Mouse (Mus musculus) gastrocnemius, postnatal 36 days (tissue): ENCODE measurements around the gene Itgb4. TPM values are rescaled to one million over a fixed set of nuclear protein-coding genes. Genes with fewer than 3 reads are reported as not detected.
A peak's percentile ranks its signal among the peaks of the same experiment; 100 is the strongest.

Experiments
- DNase-seq, 2 experiments: peaks; one replicate each; pipeline ENCODE4 v3.0.0; 2022
- intact Hi-C: fragments of 180-260 bp; cut with DNase I; formaldehyde crosslinking; loops from one replicate; pipeline ENCODE4 v1.15.1; 2025
- total RNA-seq, 2 experiments: library from RNA; stranded (reverse); gene quantifications; 2 replicates each; pipeline ENCODE4 v1.2.3; 2021

Itgb4 gene
- total RNA-seq, 2 experiments from 2014 or later, result 1.9 to 3.3 TPM

DNA sequence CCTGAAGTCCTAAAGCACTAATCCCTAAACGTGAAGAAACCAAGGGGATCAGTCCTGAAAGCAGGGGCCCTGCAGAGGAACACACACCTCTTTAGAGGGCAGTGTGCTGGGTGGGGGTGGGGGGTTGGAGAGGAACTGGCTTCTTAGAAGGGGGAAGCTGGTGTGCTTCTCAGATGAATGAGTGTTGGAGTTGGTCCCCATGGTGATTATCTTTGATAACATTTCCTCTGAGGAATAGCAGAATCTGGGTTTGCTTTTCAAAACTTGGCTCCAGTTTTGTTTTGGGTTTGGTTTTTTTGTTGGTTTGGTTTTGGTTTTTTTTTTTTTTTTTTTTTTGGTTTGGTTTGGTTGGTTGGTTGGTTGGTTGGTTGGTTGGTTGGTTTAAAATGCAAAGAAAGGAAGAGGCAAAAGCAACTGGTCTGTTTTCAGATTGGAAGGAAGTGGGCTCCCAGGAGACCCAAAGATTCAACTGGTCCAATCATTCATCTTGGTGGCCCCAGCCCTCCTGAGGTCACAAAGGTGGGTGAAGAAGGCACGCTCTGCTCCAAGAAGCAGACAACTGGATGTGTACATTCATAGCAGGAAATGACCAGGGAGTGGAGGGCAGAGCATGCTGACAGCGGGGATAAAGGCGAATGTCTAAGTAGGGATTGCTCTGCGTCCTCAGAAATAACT lies 5.6 kb upstream of the Itgb4 start:
- intact Hi-C loops, result no loop called here
- DNase-seq, result no peak

DNA sequence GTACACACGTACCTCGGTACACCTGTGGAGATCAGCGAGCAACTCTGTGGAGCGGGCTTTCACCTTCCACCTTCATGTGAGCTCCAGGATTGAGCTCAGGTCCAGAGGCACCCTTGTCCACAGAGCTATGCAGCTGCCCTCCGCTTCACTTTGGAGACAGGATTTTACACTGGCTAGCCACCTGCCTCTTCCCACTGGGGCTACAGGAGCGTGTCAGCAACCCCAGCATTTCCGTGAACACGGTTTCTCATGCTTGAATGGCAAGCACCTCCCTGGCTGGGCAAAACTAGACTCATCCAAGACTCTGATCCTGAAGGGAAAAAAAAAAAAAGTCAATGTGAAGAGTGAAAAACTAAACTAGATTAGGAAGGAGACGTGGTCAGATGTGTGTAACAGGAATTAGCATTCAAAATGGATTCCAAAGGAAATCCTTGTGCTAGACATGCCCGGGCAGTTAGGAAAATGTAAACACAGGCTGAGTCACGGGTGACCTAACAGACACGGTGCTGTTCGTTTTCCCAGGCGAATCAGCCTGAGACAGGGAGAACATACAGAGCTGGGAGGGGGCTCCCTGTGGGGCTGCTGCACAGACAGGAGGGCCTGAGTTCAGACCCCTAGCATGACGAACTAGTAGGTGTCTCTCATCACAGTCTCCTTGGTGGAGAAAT lies 4.4 kb upstream of the Itgb4 start:
- no peak for DNase-seq
- intact Hi-C loops, result no loop called here

DNA sequence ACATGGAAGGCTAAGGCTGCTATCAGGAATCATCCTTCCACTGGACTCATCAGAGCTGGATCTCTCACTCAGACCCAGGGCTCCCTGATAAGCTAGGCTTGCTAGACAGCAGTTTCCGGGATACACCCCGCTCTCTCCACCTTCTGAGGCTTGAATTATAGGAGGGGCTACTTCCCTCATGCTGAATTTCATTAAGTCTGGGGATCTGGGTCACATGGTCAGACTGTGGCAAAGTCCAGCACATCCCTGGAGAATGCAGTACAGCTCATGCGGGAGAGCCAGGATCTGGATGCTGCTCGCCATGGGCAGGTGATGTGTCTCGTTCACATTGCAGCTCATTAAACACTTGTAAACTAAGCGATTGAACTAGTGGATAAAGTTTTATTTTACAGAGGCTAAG lies 3.5 kb upstream of the Itgb4 start:
- intact Hi-C loops, result no loop called here
- no peak for DNase-seq

DNA sequence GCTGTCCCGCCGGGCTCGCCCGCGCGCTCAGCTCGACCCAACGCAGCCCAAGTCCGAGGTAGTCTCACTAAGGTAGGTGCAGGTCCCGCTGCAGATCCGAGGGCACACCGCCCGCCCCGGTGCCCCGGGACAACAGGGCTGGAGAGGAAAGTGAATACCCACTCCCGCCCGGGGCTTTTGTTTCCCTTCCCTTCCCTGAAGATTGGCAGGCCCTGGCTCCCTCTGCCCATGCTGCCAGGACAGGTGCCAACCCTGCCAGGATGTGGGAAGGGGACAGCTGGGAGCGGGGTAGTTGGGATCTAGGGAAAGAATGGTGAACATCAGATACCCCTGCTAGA lies 543 bp downstream of the Itgb4 start:
- intact Hi-C loops, result no loop called here
- DNase-seq, result no peak

- DNase-seq, result no peak
- intact Hi-C loops, result no loop called here
Measured at GRCm38 (mm10) chr11:115975544-115975943, 1.0 kb downstream of the Itgb4 start.

GRCm38 (mm10) chr11:115982472-115982871 lies 8.0 kb downstream of the Itgb4 start:
- no peak for DNase-seq
- intact Hi-C loops, result no loop called here

DNA sequence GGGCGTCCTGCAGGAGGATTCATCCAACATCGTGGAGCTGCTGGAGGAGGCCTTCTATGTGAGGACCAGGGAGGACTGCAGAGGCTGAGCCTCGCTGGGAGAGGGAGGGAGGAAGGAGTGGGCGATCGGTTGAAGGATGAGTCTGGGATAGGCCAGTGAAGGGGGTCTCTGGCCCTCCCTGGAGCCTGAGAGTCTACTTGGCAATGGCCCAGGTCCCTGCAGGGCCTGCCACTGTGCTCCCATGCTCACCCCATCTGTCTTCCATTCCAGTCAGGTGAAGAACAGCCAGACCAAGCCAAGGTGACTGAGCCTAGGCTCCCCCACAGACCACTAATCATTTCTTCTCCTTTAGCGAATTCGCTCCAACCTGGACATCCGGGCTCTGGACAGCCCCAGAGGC lies 8.8 kb downstream of the Itgb4 start:
- intact Hi-C loops, result no loop called here
- DNase-seq, result no peak

- intact Hi-C loops, result no loop called here
- DNase-seq, result no peak
Measured at GRCm38 (mm10) chr11:115989686-115990085, 15.2 kb downstream of the Itgb4 start.

DNA sequence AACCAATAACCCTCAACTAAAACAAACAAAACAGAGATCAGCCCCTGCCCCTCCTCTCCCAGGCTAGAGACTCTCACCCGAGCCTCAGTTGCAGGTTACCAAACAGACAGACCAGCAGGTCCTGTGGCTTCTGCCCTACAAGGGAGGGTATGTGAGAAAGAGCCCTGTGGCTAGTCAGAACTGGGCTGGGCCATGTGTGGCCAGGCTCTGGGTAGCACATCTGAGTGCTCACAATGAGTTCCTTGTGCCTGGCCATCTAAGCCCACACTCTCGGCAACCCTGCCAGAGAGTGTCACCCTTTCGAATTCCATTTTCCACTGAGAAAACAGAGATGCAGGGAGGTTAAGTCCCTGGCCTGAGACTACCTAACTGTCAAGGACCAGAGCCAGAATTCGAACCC lies 17.6 kb downstream of the Itgb4 start:
- intact Hi-C loops, result no loop called here

GRCm38 (mm10) chr11:115995256-115995655 lies 20.7 kb downstream of the Itgb4 start:
- no peak for DNase-seq
- intact Hi-C loops, result no loop called here

More for the DNA sequence above, 17.6 kb downstream of the Itgb4 start:
- no peak for DNase-seq

DNA sequence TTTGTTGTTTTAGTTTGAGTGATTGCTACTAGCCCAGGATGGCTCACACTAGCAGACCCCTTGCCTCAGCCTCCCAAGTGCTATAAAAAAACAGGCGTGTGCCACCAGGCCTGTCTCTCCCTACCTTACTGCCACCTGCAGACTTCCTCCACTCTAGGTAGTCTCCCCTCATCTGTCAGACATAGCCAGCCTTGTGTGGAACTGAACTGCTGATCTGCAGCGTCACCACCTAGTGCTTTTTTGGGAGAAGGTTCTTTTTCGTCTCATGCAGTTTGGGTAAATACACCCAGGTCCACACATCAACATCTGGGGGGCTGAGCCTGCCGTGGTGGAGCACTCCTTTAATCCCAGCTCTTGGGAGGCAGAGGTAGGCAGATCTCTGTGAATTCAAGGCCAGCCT lies 22.5 kb downstream of the Itgb4 start:
- intact Hi-C loops, result no loop called here
- no peak for DNase-seq

DNA sequence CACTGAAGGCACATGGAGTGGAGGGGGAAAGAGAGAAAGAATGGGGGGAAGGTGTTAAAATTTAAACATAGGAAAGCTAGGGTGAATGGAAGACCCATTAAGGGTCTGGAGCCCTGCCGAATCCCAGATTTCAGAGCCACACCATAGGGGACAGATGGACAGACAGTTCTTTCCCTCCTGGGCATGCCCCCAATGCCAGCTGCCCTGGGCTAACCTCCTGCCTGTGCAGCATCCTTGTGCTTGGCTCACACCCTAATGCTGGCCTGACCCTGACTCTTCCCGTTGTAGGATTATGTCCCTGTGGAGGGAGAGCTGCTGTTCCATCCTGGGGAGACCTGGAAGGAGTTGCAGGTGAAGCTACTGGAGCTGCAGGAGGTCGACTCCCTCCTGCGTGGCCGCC lies 23.2 kb downstream of the Itgb4 start:
- no peak for DNase-seq
- intact Hi-C loops, result no loop called here

GRCm38 (mm10) chr11:115999027-115999426 lies 24.5 kb downstream of the Itgb4 start:
- DNase-seq, result no peak
- intact Hi-C loops, result no loop called here

GRCm38 (mm10) chr11:115999538-116000143 lies 25.1 kb downstream of the Itgb4 start:
- DNase-seq, result peak; percentile 63 to 67
- intact Hi-C loops, result loop anchor here (2.0 kb wide), 1 partner anchor 61 kb away; no protein-coding TSS in a partner anchor

DNA sequence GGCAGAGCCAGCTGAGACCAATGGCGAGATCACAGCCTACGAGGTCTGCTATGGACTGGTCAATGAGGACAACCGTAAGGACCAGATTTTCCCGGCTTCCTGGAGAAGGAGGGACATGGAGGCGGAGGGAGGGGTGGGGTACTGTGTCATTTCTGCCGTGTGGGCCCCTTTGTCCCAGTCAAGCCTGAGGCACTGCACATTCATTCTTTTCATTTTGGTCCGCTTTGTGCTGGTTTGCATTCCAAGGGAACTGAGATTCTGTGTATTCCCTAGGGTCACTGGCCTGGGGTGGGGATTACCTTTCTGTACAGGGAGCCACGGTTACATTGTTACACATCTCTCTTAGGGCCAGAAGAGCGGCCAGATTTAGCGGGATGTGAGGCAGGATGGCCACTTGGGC lies 26.1 kb downstream of the Itgb4 start:
- intact Hi-C loops, result loop anchor here (2.0 kb wide), 1 partner anchor 62 kb away; no protein-coding TSS in a partner anchor
- no peak for DNase-seq

GRCm38 (mm10) chr11:116001725-116002124 lies 27.2 kb downstream of the Itgb4 start:
- intact Hi-C loops, result loop anchor here (2.0 kb wide), 1 partner anchor 63 kb away; no protein-coding TSS in a partner anchor
- DNase-seq, result no peak

- intact Hi-C loops, result no loop called here
- DNase-seq, result no peak
Measured at GRCm38 (mm10) chr11:116002894-116003293, 28.4 kb downstream of the Itgb4 start.

- intact Hi-C loops, result no loop called here
- no peak for DNase-seq
Measured at GRCm38 (mm10) chr11:116004186-116004823, 29.8 kb downstream of the Itgb4 start.

DNA sequence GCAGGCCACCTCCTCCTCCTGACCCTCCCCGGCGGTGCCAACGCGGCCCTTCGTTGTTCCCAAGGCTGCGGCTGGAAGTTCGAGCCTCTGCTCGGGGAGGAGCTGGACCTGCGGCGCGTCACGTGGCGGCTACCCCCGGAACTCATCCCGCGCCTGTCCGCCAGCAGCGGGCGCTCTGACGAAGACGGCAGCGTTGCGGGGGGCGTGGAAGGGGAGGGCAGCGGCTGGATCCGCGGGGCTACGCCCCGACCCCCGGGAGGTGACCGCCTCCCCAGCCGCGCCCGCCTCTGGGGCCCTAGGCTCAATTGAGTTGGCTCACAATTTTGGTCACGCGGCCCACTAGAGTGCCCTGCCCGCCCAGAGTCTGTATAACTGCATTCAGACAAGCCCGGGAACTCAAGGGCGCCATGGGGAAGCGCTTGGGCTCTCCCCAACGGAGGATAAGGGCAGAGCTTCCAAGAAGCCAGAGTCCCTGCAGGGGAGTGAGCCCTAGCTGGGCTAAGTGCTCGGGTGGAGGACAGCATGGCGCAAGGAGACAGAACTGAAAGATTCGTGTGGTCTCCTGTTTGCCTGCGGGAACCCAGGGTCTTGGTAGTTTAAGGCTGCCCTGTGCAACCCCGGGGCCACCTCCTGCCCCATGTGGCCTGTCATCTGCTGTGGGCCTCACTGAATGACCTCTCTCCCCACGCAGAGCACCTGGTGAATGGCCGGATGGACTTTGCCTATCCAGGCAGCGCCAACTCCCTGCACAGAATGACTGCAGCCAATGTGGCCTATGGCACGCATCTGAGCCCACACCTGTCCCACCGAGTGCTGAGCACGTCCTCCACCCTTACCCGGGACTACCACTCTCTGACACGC lies 30.6 kb downstream of the Itgb4 start:
- peak; percentile 74 to 82 for DNase-seq
- intact Hi-C loops, result no loop called here

DNA sequence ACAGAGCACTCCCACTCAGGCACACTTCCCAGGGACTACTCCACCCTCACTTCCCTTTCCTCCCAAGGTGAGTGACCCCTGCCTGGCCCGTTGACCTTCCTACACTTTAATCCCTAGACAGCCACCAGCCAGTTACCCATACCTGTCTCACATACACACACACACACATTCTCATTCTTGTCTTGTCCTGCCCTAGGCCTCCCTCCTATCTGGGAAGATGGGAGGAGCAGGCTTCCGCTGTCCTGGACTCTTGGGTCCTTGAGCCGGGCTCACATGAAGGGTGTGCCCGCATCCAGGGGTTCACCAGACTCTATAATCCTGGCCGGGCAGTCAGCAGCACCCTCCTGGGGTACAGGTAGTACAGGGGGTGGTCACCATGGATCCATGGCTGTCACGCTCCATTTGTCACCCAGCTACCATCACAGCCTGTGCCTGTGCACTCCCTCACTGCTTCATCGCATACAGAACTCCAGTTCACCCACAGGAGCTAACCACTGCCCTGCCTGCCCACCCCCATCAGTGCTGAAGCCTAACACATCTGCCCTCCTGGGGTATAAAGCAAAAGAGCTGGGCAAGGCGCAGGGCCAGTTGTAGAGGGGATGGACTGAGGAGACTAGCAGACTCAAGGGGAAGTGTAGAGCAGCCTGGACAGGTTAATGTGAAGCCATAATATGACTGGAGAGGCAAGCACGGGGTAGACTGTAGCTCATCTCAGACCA lies 31.4 kb downstream of the Itgb4 start:
- intact Hi-C loops, result no loop called here
- no peak for DNase-seq
